Mouse (Mus musculus) embryonic facial prominence, embryonic 15.5 days (tissue): Measurements from ENCODE around the gene Tle4. TPM values are rescaled to one million over a fixed set of nuclear protein-coding genes. Genes with fewer than 3 reads are reported as not detected.

Experiments
- ATAC-seq: fragments of 200-750 bp; cut with Nextera tagmentation; 2 replicates; pipeline ENCODE4 v1.8.0; 2017; ENCODE audit warnings: low read depth, moderate TSS enrichment; ENCODE audit not compliant: insufficient number of reproducible peaks, low FRiP score, low TSS enrichment
- H3K27ac ChIP-seq: fragments of 300-500 bp; sonication (generic); replicated peaks from 2 replicates; pipeline ENCODE4 v1.5.1; 2015; ENCODE audit warnings: mild to moderate bottlenecking, inconsistent platforms
- H3K27me3 ChIP-seq: fragments of 300-500 bp; sonication (generic); 2 replicates; pipeline ENCODE4 v1.6.1; 2015; ENCODE audit warnings: inconsistent platforms
- H3K36me3 ChIP-seq: fragments of 300-500 bp; sonication (generic); 2 replicates; pipeline ENCODE4 v1.6.1; 2015; ENCODE audit warnings: mild to moderate bottlenecking, inconsistent platforms
- H3K4me1 ChIP-seq: fragments of 300-500 bp; sonication (generic); 2 replicates; pipeline ENCODE4 v1.6.1; 2015; ENCODE audit warnings: inconsistent platforms
- H3K4me2 ChIP-seq: fragments of 300-500 bp; sonication (generic); replicated peaks from 2 replicates; pipeline ENCODE4 v1.6.1; 2015; ENCODE audit warnings: mild to moderate bottlenecking, inconsistent platforms
- H3K4me3 ChIP-seq: fragments of 300-500 bp; sonication (generic); replicated peaks from 2 replicates; pipeline ENCODE4 v1.5.1; 2015; ENCODE audit warnings: mild to moderate bottlenecking, inconsistent platforms
- H3K9ac ChIP-seq: fragments of 300-500 bp; sonication (generic); 2 replicates; pipeline ENCODE4 v1.6.1; 2015; ENCODE audit warnings: inconsistent platforms
- H3K9me3 ChIP-seq: fragments of 300-500 bp; sonication (generic); replicated peaks from 2 replicates; pipeline ENCODE4 v1.6.1; 2016; ENCODE audit warnings: inconsistent platforms
- WGBS: fragments of 180-500 bp; shearing (Covaris S2); methylation state at CpG from one replicate; pipeline ENCODE4 v1.1.7; 2015; 5-methylcytosine and 5-hydroxymethylcytosine counted together
- polyA plus RNA-seq: library from polyadenylated mRNA; unstranded; fragments of >200 nt; fragmentation: Nextera tagmentation; extraction: Ambion mirVana; gene quantifications from 2 replicates; pipeline ENCODE4 v1.2.1, GENCODE M21; 2015

Gene Tle4
- polyA plus RNA-seq, 1 experiment from 2014 or later = 15.3 TPM

GRCm38 (mm10) chr19:14563273-14563959 lies 34.4 kb downstream of the Tle4 start:
- no peaks in the 10 kb centered on the region for H3K36me3 ChIP-seq
- no peak overlapping the region for H3K9ac ChIP-seq
- peaks cover 7% of the 10 kb centered on the region; the same call in 1 of the 2 replicates for H3K4me1 ChIP-seq
- 71% methylated on average over 4 of the region's 4 CpGs for WGBS
- H3K4me2 ChIP-seq = no peak overlapping the region
- no peaks in the 10 kb centered on the region for H3K27me3 ChIP-seq
- ATAC-seq = no peak
- H3K4me3 ChIP-seq = no peak overlapping the region
- no peak overlapping the region for H3K27ac ChIP-seq
- no peaks in the 10 kb centered on the region for H3K9me3 ChIP-seq

- H3K4me1 ChIP-seq = no peaks in the 10 kb centered on the region
- H3K9me3 ChIP-seq = no peaks in the 10 kb centered on the region
- ATAC-seq = no peak
- H3K36me3 ChIP-seq = no peaks in the 10 kb centered on the region
- no peak overlapping the region for H3K4me3 ChIP-seq
- H3K9ac ChIP-seq = no peak overlapping the region
- no peak overlapping the region for H3K4me2 ChIP-seq
- 87% methylated on average over 3 of the region's 3 CpGs for WGBS
- H3K27me3 ChIP-seq = no peaks in the 10 kb centered on the region
- no peak overlapping the region for H3K27ac ChIP-seq
These were observed 50.0 kb downstream of the Tle4 start for GRCm38 (mm10) chr19:14547871-14548270.

- H3K4me1 ChIP-seq = no peaks in the 10 kb centered on the region
- no peaks in the 10 kb centered on the region for H3K27me3 ChIP-seq
- no peaks in the 10 kb centered on the region for H3K36me3 ChIP-seq
- no peak overlapping the region for H3K4me2 ChIP-seq
- ATAC-seq = no peak
- H3K9me3 ChIP-seq = no peaks in the 10 kb centered on the region
- no peak overlapping the region for H3K4me3 ChIP-seq
- H3K27ac ChIP-seq = no peak overlapping the region
- WGBS = 93% methylated on average over 8 of the region's 8 CpGs
- no peak overlapping the region for H3K9ac ChIP-seq
These were observed 50.6 kb downstream of the Tle4 start for GRCm38 (mm10) chr19:14547133-14547842.

GRCm38 (mm10) chr19:14545485-14545884 lies 52.4 kb downstream of the Tle4 start:
- H3K4me3 ChIP-seq = no peak overlapping the region
- no peaks in the 10 kb centered on the region for H3K36me3 ChIP-seq
- no peaks in the 10 kb centered on the region for H3K4me1 ChIP-seq
- H3K4me2 ChIP-seq = no peak overlapping the region
- no peak overlapping the region for H3K9ac ChIP-seq
- no peak for ATAC-seq
- H3K9me3 ChIP-seq = no peaks in the 10 kb centered on the region
- WGBS = 74% methylated on average over 1 of the region's 1 CpGs
- no peak overlapping the region for H3K27ac ChIP-seq
- H3K27me3 ChIP-seq = no peaks in the 10 kb centered on the region

GRCm38 (mm10) chr19:14543305-14543704 lies 54.5 kb downstream of the Tle4 start:
- WGBS = 84% methylated on average over 1 of the region's 1 CpGs
- Histone ChIP-seq H3K36me3 (no peaks in the 10 kb centered on the region), H3K4me2 (no peak overlapping the region), H3K27me3 (no peaks in the 10 kb centered on the region), H3K9me3 (no peaks in the 10 kb centered on the region), H3K9ac (no peak overlapping the region), H3K27ac (no peak overlapping the region), H3K4me3 (no peak overlapping the region), H3K4me1 (no peaks in the 10 kb centered on the region)
- ATAC-seq = no peak

- ATAC-seq = no peak
- Histone ChIP-seq H3K4me2 (no peak overlapping the region), H3K9me3 (no peaks in the 10 kb centered on the region), H3K4me3 (no peak overlapping the region), H3K27ac (no peak overlapping the region), H3K27me3 (no peaks in the 10 kb centered on the region), H3K4me1 (no peaks in the 10 kb centered on the region), H3K9ac (no peak overlapping the region), H3K36me3 (no peaks in the 10 kb centered on the region)
- 90% methylated on average over 3 of the region's 3 CpGs for WGBS
These were observed 57.2 kb downstream of the Tle4 start for GRCm38 (mm10) chr19:14540678-14541077.

- H3K27ac ChIP-seq = no peak overlapping the region
- no peak for ATAC-seq
- H3K27me3 ChIP-seq = no peaks in the 10 kb centered on the region
- H3K9ac ChIP-seq = no peak overlapping the region
- H3K4me1 ChIP-seq = no peaks in the 10 kb centered on the region
- no peak overlapping the region for H3K4me2 ChIP-seq
- no peak overlapping the region for H3K4me3 ChIP-seq
- no peaks in the 10 kb centered on the region for H3K9me3 ChIP-seq
- no peaks in the 10 kb centered on the region for H3K36me3 ChIP-seq
- WGBS = 82% methylated on average over 2 of the region's 2 CpGs
These were observed 61.2 kb downstream of the Tle4 start for GRCm38 (mm10) chr19:14536676-14537075.

GRCm38 (mm10) chr19:14534447-14534846 lies 63.4 kb downstream of the Tle4 start:
- Histone ChIP-seq H3K9me3 (no peaks in the 10 kb centered on the region), H3K9ac (no peak overlapping the region), H3K4me1 (no peaks in the 10 kb centered on the region), H3K4me2 (no peak overlapping the region), H3K27me3 (no peaks in the 10 kb centered on the region), H3K36me3 (no peaks in the 10 kb centered on the region), H3K27ac (no peak overlapping the region), H3K4me3 (no peak overlapping the region)
- ATAC-seq = no peak

- H3K27me3 ChIP-seq = no peaks in the 10 kb centered on the region
- H3K4me2 ChIP-seq = no peak overlapping the region
- no peak overlapping the region for H3K27ac ChIP-seq
- no peaks in the 10 kb centered on the region for H3K4me1 ChIP-seq
- no peak overlapping the region for H3K4me3 ChIP-seq
- H3K9me3 ChIP-seq = no peaks in the 10 kb centered on the region
- no peak overlapping the region for H3K9ac ChIP-seq
- WGBS = 95% methylated on average over 6 of the region's 6 CpGs
- H3K36me3 ChIP-seq = no peaks in the 10 kb centered on the region
- no peak for ATAC-seq
These were observed 65.0 kb downstream of the Tle4 start for GRCm38 (mm10) chr19:14532861-14533260.

GRCm38 (mm10) chr19:14520098-14520802 lies 77.6 kb downstream of the Tle4 start:
- 69% methylated on average over 2 of the region's 2 CpGs for WGBS
- H3K4me3 ChIP-seq = no peak overlapping the region
- no peak overlapping the region for H3K9ac ChIP-seq
- no peak overlapping the region for H3K27ac ChIP-seq
- H3K4me2 ChIP-seq = no peak overlapping the region
- 0 out of 2 replicates have a peak, but pooled peaks cover 7% of the 10 kb centered on the region for H3K36me3 ChIP-seq
- no peaks in the 10 kb centered on the region for H3K4me1 ChIP-seq
- H3K9me3 ChIP-seq = no peaks in the 10 kb centered on the region
- H3K27me3 ChIP-seq = no peaks in the 10 kb centered on the region
- no peak for ATAC-seq

GRCm38 (mm10) chr19:14519186-14519585 lies 78.7 kb downstream of the Tle4 start:
- H3K4me3 ChIP-seq = no peak overlapping the region
- H3K4me1 ChIP-seq = no peaks in the 10 kb centered on the region
- no peak for ATAC-seq
- H3K9me3 ChIP-seq = no peaks in the 10 kb centered on the region
- WGBS = 93% methylated on average over 7 of the region's 7 CpGs
- H3K4me2 ChIP-seq = no peak overlapping the region
- H3K27me3 ChIP-seq = no peaks in the 10 kb centered on the region
- H3K36me3 ChIP-seq = 0 out of 2 replicates have a peak, but pooled peaks cover 7% of the 10 kb centered on the region
- H3K27ac ChIP-seq = no peak overlapping the region
- no peak overlapping the region for H3K9ac ChIP-seq
